8 mouse cellular contexts compared by ENCODE assay signal in genomic region chr8:35205536-35205935, GRCm38 (mm10).
DNase-seq lines count a peak whose midpoint lies in the region; ATAC-seq and TF ChIP-seq lines count a peak whose summit lies in the region.

No protein-coding gene starts in this region.

- no peak overlapping the region for H3K4me2 ChIP-seq in forebrain, postnatal 0 days (ENCODE audit: low read depth)
- no peak overlapping the region for H3K4me2 ChIP-seq in forebrain, embryonic 16.5 days (ENCODE audit: low read length)
- H3K4me2 ChIP-seq in heart, postnatal 0 days (ENCODE audit: low read depth, low read length), result peak overlapping the region; percentile 44

- no peak for DNase-seq in forebrain, postnatal 0 days
- DNase-seq in ZHBTc4 (ENCODE audit: low read depth, low spot score), result peak; percentile 79
- DNase-seq in heart, postnatal 0 days (ENCODE audit: low spot score), result peak; percentile 74
- DNase-seq in layer of hippocampus, adult 9-11 months, result peak; percentile 40
- DNase-seq in thymus, postnatal 14 days, result peak; percentile 77

- H3K9ac ChIP-seq in forebrain, postnatal 0 days, result no peak overlapping the region
- no peak overlapping the region for H3K9ac ChIP-seq in forebrain, embryonic 16.5 days (replicated peaks; ENCODE audit: low read depth, low read length)
- H3K9ac ChIP-seq in heart, postnatal 0 days (replicated peaks; ENCODE audit: low read depth, low read length), result no peak overlapping the region

- no peaks in the 10 kb centered on the region for H3K9me3 ChIP-seq in forebrain, postnatal 0 days (ENCODE audit: low read length)
- H3K9me3 ChIP-seq in forebrain, embryonic 16.5 days (ENCODE audit: control insufficient read depth, low read length), result no peaks in the 10 kb centered on the region
- no peaks in the 10 kb centered on the region for H3K9me3 ChIP-seq in heart, postnatal 0 days (replicated peaks; ENCODE audit: control insufficient read depth, low read length)

- H3K4me3 ChIP-seq in forebrain, postnatal 0 days (ENCODE audit: low read depth, low read length), result no peak overlapping the region
- H3K4me3 ChIP-seq in forebrain, embryonic 16.5 days (replicated peaks; ENCODE audit: low read length), result no peak overlapping the region
- H3K4me3 ChIP-seq in heart, postnatal 0 days (ENCODE audit: low read depth, low read length), result peak overlapping the region; percentile 10; the same call in 1 of the 2 replicates

- H3K36me3 ChIP-seq in forebrain, postnatal 0 days (ENCODE audit: insufficient read depth), result no peaks in the 10 kb centered on the region
- H3K36me3 ChIP-seq in forebrain, embryonic 16.5 days (ENCODE audit: control insufficient read depth, insufficient read depth), result no peaks in the 10 kb centered on the region
- H3K36me3 ChIP-seq in heart, postnatal 0 days (replicated peaks; ENCODE audit: control insufficient read depth, insufficient read depth, low read length), result no peaks in the 10 kb centered on the region

- H3K27me3 ChIP-seq in forebrain, postnatal 0 days (ENCODE audit: insufficient read depth, low read length), result no peaks in the 10 kb centered on the region
- no peaks in the 10 kb centered on the region for H3K27me3 ChIP-seq in forebrain, embryonic 16.5 days (replicated peaks; ENCODE audit: control insufficient read depth, insufficient read depth, low read length)
- no peaks in the 10 kb centered on the region for H3K27me3 ChIP-seq in heart, postnatal 0 days (ENCODE audit: control insufficient read depth, insufficient read depth, low read length)

- H3K4me1 ChIP-seq in forebrain, postnatal 0 days (ENCODE audit: insufficient read depth), result no peaks in the 10 kb centered on the region
- no peaks in the 10 kb centered on the region; the same call in 1 of the 2 replicates for H3K4me1 ChIP-seq in forebrain, embryonic 16.5 days (replicated peaks; ENCODE audit: control insufficient read depth, insufficient read depth, low read length)
- H3K4me1 ChIP-seq in heart, postnatal 0 days (ENCODE audit: control insufficient read depth, insufficient read depth), result peaks cover 32% of the 10 kb centered on the region

- TF ChIP-seq EP300 in heart, postnatal 0 days (IDR thresholded peaks at IDR 0.05; ENCODE audit: low read depth), result no peak

- 17% methylated on average over 8 of the region's 8 CpGs for WGBS in forebrain, postnatal 0 days
- WGBS in forebrain, embryonic 16.5 days, result 16% methylated on average over 8 of the region's 8 CpGs
- WGBS in heart, postnatal 0 days, result 13% methylated on average over 8 of the region's 8 CpGs

- peak; percentile 32 for TF ChIP-seq CTCF in forebrain, postnatal 0 days (IDR thresholded peaks at IDR 0.05; ENCODE audit: low read depth)
- peak; percentile 62 for TF ChIP-seq CTCF in heart, postnatal 0 days (IDR thresholded peaks at IDR 0.05; ENCODE audit: low read depth)

- no peak for ATAC-seq in forebrain, postnatal 0 days
- ATAC-seq in forebrain, embryonic 16.5 days, result no peak
- ATAC-seq in common myeloid progenitor, adult 5-6 weeks (replicated peaks; ENCODE audit: low read depth, poor library complexity, severe bottlenecking), result peak; percentile 61
- ATAC-seq in heart, postnatal 0 days (ENCODE audit: insufficient read depth, low read depth), result peak; percentile 66
- ATAC-seq in megakaryocyte progenitor cell, adult 5-6 weeks (replicated peaks; ENCODE audit: poor library complexity), result peak; percentile 40

- H3K27ac ChIP-seq in forebrain, postnatal 0 days (ENCODE audit: low read depth, low read length), result no peak overlapping the region
- H3K27ac ChIP-seq in forebrain, embryonic 16.5 days (ENCODE audit: low read length), result no peak overlapping the region
- peak overlapping the region; percentile 71 for H3K27ac ChIP-seq in heart, postnatal 0 days (ENCODE audit: low read depth)

Comparison
In these comparisons a context has a peak if more than half of its experiments do, and no peak if none do; other contexts are left out.
1. ATAC-seq: peak in common myeloid progenitor, adult 5-6 weeks (single experiment), heart, postnatal 0 days (single experiment) and megakaryocyte progenitor cell, adult 5-6 weeks (single experiment); none in forebrain, postnatal 0 days (single experiment) and forebrain, embryonic 16.5 days (single experiment).